Mouse (Mus musculus): ENCODE data around the gene Acer1. TPM values are rescaled to one million over a fixed set of nuclear protein-coding genes. Genes with fewer than 3 reads are reported as not detected.

Acer1 gene
- polyA plus RNA-seq, 1 experiment from 2014 or later: 0.46 TPM

GRCm38 (mm10) chr17:56962642-56963405, 19.1 kb downstream of the Acer1 start:
- Histone ChIP-seq H3K4me3 (replicated peaks; ENCODE audit: low read length) (no peak overlapping the region), H3K4me1 (ENCODE audit: control insufficient read depth, insufficient read depth, low read length) (no peaks in the 10 kb centered on the region), H3K27me3 (ENCODE audit: control insufficient read depth, insufficient read depth, low read length) (no peaks in the 10 kb centered on the region), H3K27ac (ENCODE audit: low read length) (no peak overlapping the region), H3K4me2 (ENCODE audit: low read depth, low read length) (no peak overlapping the region), H3K36me3 (ENCODE audit: control insufficient read depth, insufficient read depth, low read length) (no peaks in the 10 kb centered on the region), H3K9me3 (replicated peaks; ENCODE audit: control insufficient read depth, low read length) (no peaks in the 10 kb centered on the region), H3K9ac (ENCODE audit: low read length) (no peak overlapping the region)
- no peak for ATAC-seq (ENCODE audit: insufficient read depth, low FRiP score)
- WGBS: 67% methylated on average over 5 of the region's 5 CpGs

GRCm38 (mm10) chr17:56961880-56962279, 20.0 kb downstream of the Acer1 start:
- Histone ChIP-seq H3K4me3 (replicated peaks; ENCODE audit: low read length) (no peak overlapping the region), H3K36me3 (ENCODE audit: control insufficient read depth, insufficient read depth, low read length) (no peaks in the 10 kb centered on the region), H3K4me2 (ENCODE audit: low read depth, low read length) (no peak overlapping the region), H3K9me3 (replicated peaks; ENCODE audit: control insufficient read depth, low read length) (no peaks in the 10 kb centered on the region), H3K27me3 (ENCODE audit: control insufficient read depth, insufficient read depth, low read length) (no peaks in the 10 kb centered on the region), H3K9ac (ENCODE audit: low read length) (no peak overlapping the region), H3K4me1 (ENCODE audit: control insufficient read depth, insufficient read depth, low read length) (no peaks in the 10 kb centered on the region), H3K27ac (ENCODE audit: low read length) (no peak overlapping the region)
- no peak for ATAC-seq (ENCODE audit: insufficient read depth, low FRiP score)
- 89% methylated on average over 4 of the region's 4 CpGs for WGBS

- Histone ChIP-seq H3K36me3 (ENCODE audit: control insufficient read depth, insufficient read depth, low read length) (no peaks in the 10 kb centered on the region), H3K27ac (ENCODE audit: low read length) (no peak overlapping the region), H3K9me3 (replicated peaks; ENCODE audit: control insufficient read depth, low read length) (no peaks in the 10 kb centered on the region), H3K4me1 (ENCODE audit: control insufficient read depth, insufficient read depth, low read length) (no peaks in the 10 kb centered on the region), H3K9ac (ENCODE audit: low read length) (no peak overlapping the region), H3K4me2 (ENCODE audit: low read depth, low read length) (no peak overlapping the region), H3K27me3 (ENCODE audit: control insufficient read depth, insufficient read depth, low read length) (no peaks in the 10 kb centered on the region), H3K4me3 (replicated peaks; ENCODE audit: low read length) (no peak overlapping the region)
- no peak for ATAC-seq (ENCODE audit: insufficient read depth, low FRiP score)
- WGBS: 73% methylated on average over 4 of the region's 4 CpGs
These were observed 23.3 kb downstream of the Acer1 start for GRCm38 (mm10) chr17:56958667-56959066.

GRCm38 (mm10) chr17:56957763-56958429, 24.0 kb downstream of the Acer1 start:
- no peak overlapping the region for H3K9ac ChIP-seq (ENCODE audit: low read length)
- H3K27ac ChIP-seq (ENCODE audit: low read length): no peak overlapping the region
- H3K4me2 ChIP-seq (ENCODE audit: low read depth, low read length): no peak overlapping the region
- ATAC-seq (ENCODE audit: insufficient read depth, low FRiP score): peak; percentile 87
- H3K4me3 ChIP-seq (replicated peaks; ENCODE audit: low read length): no peak overlapping the region
- H3K4me1 ChIP-seq (ENCODE audit: control insufficient read depth, insufficient read depth, low read length): no peaks in the 10 kb centered on the region
- 20% methylated on average over 11 of the region's 11 CpGs for WGBS
- H3K27me3 ChIP-seq (ENCODE audit: control insufficient read depth, insufficient read depth, low read length): no peaks in the 10 kb centered on the region
- H3K9me3 ChIP-seq (replicated peaks; ENCODE audit: control insufficient read depth, low read length): no peaks in the 10 kb centered on the region
- no peaks in the 10 kb centered on the region for H3K36me3 ChIP-seq (ENCODE audit: control insufficient read depth, insufficient read depth, low read length)

- no peaks in the 10 kb centered on the region for H3K27me3 ChIP-seq (ENCODE audit: control insufficient read depth, insufficient read depth, low read length)
- ATAC-seq (ENCODE audit: insufficient read depth, low FRiP score): no peak
- H3K36me3 ChIP-seq (ENCODE audit: control insufficient read depth, insufficient read depth, low read length): no peaks in the 10 kb centered on the region
- H3K27ac ChIP-seq (ENCODE audit: low read length): no peak overlapping the region
- WGBS: 76% methylated on average over 7 of the region's 7 CpGs
- no peak overlapping the region for H3K4me3 ChIP-seq (replicated peaks; ENCODE audit: low read length)
- no peaks in the 10 kb centered on the region for H3K9me3 ChIP-seq (replicated peaks; ENCODE audit: control insufficient read depth, low read length)
- H3K9ac ChIP-seq (ENCODE audit: low read length): no peak overlapping the region
- no peaks in the 10 kb centered on the region for H3K4me1 ChIP-seq (ENCODE audit: control insufficient read depth, insufficient read depth, low read length)
- no peak overlapping the region for H3K4me2 ChIP-seq (ENCODE audit: low read depth, low read length)
These were observed 27.1 kb downstream of the Acer1 start for GRCm38 (mm10) chr17:56954871-56955270.

GRCm38 (mm10) chr17:56952639-56953038, 29.3 kb downstream of the Acer1 start:
- WGBS: 67% methylated on average over 1 of the region's 1 CpGs
- no peak for ATAC-seq (ENCODE audit: insufficient read depth, low FRiP score)
- H3K27ac ChIP-seq (ENCODE audit: low read length): no peak overlapping the region

GRCm38 (mm10) chr17:56950915-56951314, 31.0 kb downstream of the Acer1 start:
- ATAC-seq (ENCODE audit: insufficient read depth, low FRiP score): no peak
- Histone ChIP-seq H3K9me3 (replicated peaks; ENCODE audit: control insufficient read depth, low read length) (no peaks in the 10 kb centered on the region), H3K4me1 (ENCODE audit: control insufficient read depth, insufficient read depth, low read length) (no peaks in the 10 kb centered on the region), H3K9ac (ENCODE audit: low read length) (no peak overlapping the region), H3K4me2 (ENCODE audit: low read depth, low read length) (no peak overlapping the region), H3K36me3 (ENCODE audit: control insufficient read depth, insufficient read depth, low read length) (no peaks in the 10 kb centered on the region), H3K27ac (ENCODE audit: low read length) (no peak overlapping the region), H3K4me3 (replicated peaks; ENCODE audit: low read length) (no peak overlapping the region), H3K27me3 (ENCODE audit: control insufficient read depth, insufficient read depth, low read length) (no peaks in the 10 kb centered on the region)
- WGBS: 18% methylated on average over 3 of the region's 3 CpGs

More at GRCm38 (mm10) chr17:56952639-56953038, 29.3 kb downstream of the Acer1 start:
- Histone ChIP-seq H3K4me1 (ENCODE audit: control insufficient read depth, insufficient read depth, low read length) (no peaks in the 10 kb centered on the region), H3K36me3 (ENCODE audit: control insufficient read depth, insufficient read depth, low read length) (no peaks in the 10 kb centered on the region), H3K4me2 (ENCODE audit: low read depth, low read length) (no peak overlapping the region), H3K4me3 (replicated peaks; ENCODE audit: low read length) (no peak overlapping the region), H3K27me3 (ENCODE audit: control insufficient read depth, insufficient read depth, low read length) (no peaks in the 10 kb centered on the region), H3K9ac (ENCODE audit: low read length) (no peak overlapping the region), H3K9me3 (replicated peaks; ENCODE audit: control insufficient read depth, low read length) (no peaks in the 10 kb centered on the region)

- Histone ChIP-seq H3K27me3 (ENCODE audit: control insufficient read depth, insufficient read depth, low read length) (no peaks in the 10 kb centered on the region), H3K4me3 (replicated peaks; ENCODE audit: low read length) (no peak overlapping the region), H3K9me3 (replicated peaks; ENCODE audit: control insufficient read depth, low read length) (no peaks in the 10 kb centered on the region; the same call in 1 of the 2 replicates), H3K4me2 (ENCODE audit: low read depth, low read length) (no peak overlapping the region), H3K27ac (ENCODE audit: low read length) (no peak overlapping the region), H3K9ac (ENCODE audit: low read length) (no peak overlapping the region), H3K4me1 (ENCODE audit: control insufficient read depth, insufficient read depth, low read length) (peaks cover 9% of the 10 kb centered on the region), H3K36me3 (ENCODE audit: control insufficient read depth, insufficient read depth, low read length) (no peaks in the 10 kb centered on the region)
- no peak for ATAC-seq (ENCODE audit: insufficient read depth, low FRiP score)
- WGBS: 82% methylated on average over 4 of the region's 4 CpGs
These were observed 43.2 kb downstream of the Acer1 start for GRCm38 (mm10) chr17:56938751-56939150.

GRCm38 (mm10) chr17:56936731-56937130, 45.2 kb downstream of the Acer1 start:
- Histone ChIP-seq H3K9me3 (replicated peaks; ENCODE audit: control insufficient read depth, low read length) (no peaks in the 10 kb centered on the region; the same call in 1 of the 2 replicates), H3K4me2 (ENCODE audit: low read depth, low read length) (no peak overlapping the region), H3K4me3 (replicated peaks; ENCODE audit: low read length) (no peak overlapping the region), H3K9ac (ENCODE audit: low read length) (no peak overlapping the region), H3K36me3 (ENCODE audit: control insufficient read depth, insufficient read depth, low read length) (no peaks in the 10 kb centered on the region), H3K27me3 (ENCODE audit: control insufficient read depth, insufficient read depth, low read length) (no peaks in the 10 kb centered on the region), H3K4me1 (ENCODE audit: control insufficient read depth, insufficient read depth, low read length) (peaks cover 11% of the 10 kb centered on the region), H3K27ac (ENCODE audit: low read length) (no peak overlapping the region)
- ATAC-seq (ENCODE audit: insufficient read depth, low FRiP score): no peak
- WGBS: 90% methylated on average over 7 of the region's 7 CpGs
